Mouse (Mus musculus): ENCODE results near the gene Trit1.
"Not testable (repeated sequence)": the region's sequence is repeated elsewhere in the genome, so short reads cannot be mapped to it uniquely, and the experiment has no call there.

Gene Trit1

DNA sequence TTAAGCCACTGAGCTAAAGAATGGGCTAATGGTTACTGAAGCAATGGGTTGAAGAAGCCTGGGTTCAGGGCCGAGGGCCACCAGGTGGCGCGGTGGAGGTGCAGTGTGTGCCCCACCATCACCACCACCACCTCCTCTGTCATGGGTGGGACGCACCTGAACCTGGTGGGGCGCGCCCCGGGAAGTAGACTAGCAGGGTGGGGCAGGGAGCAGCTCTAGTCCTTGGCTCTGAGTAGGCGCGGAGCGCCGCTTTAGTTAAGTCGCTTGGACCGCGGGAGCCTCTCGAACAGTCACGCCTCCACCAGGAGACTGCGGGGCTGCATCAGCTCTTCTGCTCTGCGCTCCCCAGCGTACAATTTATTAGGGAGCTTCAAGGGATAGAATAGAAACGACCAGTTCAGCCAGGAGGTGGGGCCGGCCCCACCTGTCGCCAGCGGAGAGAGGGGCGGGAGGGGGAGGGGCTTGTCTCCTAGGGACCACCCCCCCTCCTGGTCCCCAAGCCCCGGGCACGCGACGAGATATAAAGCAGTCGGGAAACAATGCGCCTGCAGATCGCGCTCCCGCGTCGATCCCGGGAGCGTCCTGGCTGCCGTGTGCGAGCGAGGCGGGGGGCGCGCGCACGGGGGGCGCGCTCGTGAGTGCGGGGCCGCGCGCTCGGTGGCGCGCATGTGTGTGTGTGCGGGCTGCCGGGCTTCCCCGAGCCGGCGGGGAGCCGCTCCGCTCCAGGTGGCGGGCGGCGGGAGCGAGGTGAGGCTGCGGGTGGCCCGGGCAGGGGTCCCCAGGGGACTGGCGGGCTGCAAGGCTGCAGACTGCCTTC is 20.8 kb upstream of the Trit1 start, which contains the start of gene Mycl:
Gene Mycl, plus strand, starts transcription at position 249 of the 817 bp plus-strand sequence.
- in situ Hi-C loops (cut with MboI; ENCODE audit: low pct_unique_long_range_greater_than_20kb in 1 of 2, low sequenced_read_pairs in 2 of 2, unreplicated experiment in 1 of 2) = loop anchor here in 1 of 2 experiments (5.0 kb wide), 1 partner anchor 87 kb away; no protein-coding TSS in a partner anchor

GRCm38 (mm10) chr4:122996221-122996617 is 20.2 kb upstream of the Trit1 start:
- in situ Hi-C loops (cut with MboI; ENCODE audit: low pct_unique_long_range_greater_than_20kb in 1 of 2, low sequenced_read_pairs in 2 of 2, unreplicated experiment in 1 of 2) = loop anchor here in 1 of 2 experiments (5.0 kb wide), 1 partner anchor 86 kb away; no protein-coding TSS in a partner anchor

GRCm38 (mm10) chr4:122996618-122997381 is 19.6 kb upstream of the Trit1 start:
- in situ Hi-C loops (cut with MboI; ENCODE audit: low pct_unique_long_range_greater_than_20kb in 1 of 2, low sequenced_read_pairs in 2 of 2, unreplicated experiment in 1 of 2) = loop anchor here in 1 of 2 experiments (5.0 kb wide), 1 partner anchor 86 kb away; no protein-coding TSS in a partner anchor

GRCm38 (mm10) chr4:122998537-122999262 is 17.7 kb upstream of the Trit1 start:
- in situ Hi-C loops (cut with MboI; ENCODE audit: low pct_unique_long_range_greater_than_20kb in 1 of 2, low sequenced_read_pairs in 2 of 2, unreplicated experiment in 1 of 2) = loop anchor here in 1 of 2 experiments (5.0 kb wide), 1 partner anchor 84 kb away; no protein-coding TSS in a partner anchor

- in situ Hi-C loops (cut with MboI; ENCODE audit: low pct_unique_long_range_greater_than_20kb in 1 of 2, low sequenced_read_pairs in 2 of 2, unreplicated experiment in 1 of 2) = loop anchor here in 1 of 2 experiments (5.0 kb wide), 1 partner anchor 83 kb away; no protein-coding TSS in a partner anchor
These were observed 17.1 kb upstream of the Trit1 start for GRCm38 (mm10) chr4:122999263-122999691.

DNA sequence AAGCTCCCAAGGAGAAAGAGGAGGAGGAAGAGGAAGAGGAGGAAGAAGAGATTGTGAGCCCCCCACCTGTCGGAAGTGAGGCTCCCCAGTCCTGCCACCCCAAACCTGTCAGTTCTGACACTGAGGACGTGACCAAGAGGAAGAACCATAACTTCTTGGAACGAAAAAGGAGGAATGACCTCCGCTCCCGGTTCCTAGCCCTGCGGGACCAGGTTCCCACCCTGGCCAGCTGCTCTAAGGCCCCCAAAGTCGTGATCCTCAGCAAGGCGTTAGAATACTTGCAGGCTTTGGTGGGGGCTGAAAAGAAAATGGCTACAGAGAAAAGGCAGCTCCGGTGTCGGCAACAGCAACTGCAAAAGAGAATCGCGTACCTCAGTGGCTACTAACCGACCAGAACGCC is 16.3 kb upstream of the Trit1 start:
- in situ Hi-C loops (cut with MboI; ENCODE audit: low pct_unique_long_range_greater_than_20kb in 1 of 2, low sequenced_read_pairs in 2 of 2, unreplicated experiment in 1 of 2) = no loop called here

- in situ Hi-C loops (cut with MboI; ENCODE audit: low pct_unique_long_range_greater_than_20kb in 1 of 2, low sequenced_read_pairs in 2 of 2, unreplicated experiment in 1 of 2) = no loop called here
These were observed 15.6 kb upstream of the Trit1 start for GRCm38 (mm10) chr4:123000617-123001342.

DNA sequence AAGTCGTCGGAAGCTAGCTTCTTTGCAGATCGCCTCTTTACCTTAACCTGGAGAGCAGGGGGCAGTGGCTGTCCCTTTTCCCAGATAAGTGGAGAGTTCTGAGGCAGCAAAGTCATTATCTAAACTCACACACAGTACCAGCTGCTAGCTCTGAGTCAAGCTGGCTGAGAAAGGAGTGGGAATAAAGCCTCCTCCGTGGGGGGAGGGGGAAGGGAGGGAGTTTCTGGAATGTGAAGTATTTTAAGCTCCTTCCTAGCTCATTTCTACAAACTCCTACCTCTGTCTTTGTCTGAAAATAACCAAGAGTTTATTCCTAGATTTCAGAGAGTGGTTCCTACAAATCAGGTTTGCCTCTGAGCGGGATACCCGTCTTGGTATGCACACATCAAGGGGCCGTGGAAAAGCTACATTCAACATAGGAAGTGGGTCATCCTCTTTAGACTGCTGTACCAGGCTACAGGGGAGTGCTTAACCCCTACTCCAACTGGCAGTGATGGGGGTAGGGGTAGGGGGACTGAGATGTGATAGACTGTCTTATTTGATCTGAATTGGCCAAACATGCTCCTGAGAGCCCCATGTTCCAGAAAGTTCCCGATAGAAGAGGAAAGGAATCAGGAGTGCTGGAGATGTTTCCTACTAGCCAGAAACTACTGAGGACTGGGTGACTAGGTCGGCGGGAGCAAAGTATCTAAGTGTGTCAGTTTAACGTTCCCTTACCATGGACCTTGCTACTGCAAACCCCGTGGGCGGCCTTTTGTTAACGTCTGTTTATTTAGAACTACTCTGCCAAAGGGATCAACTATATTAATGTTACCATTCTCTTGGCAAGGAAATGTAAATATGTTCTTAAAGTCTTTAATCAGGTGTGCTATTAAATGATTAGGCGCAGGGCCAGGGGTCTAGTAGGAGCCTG is 11.1 kb upstream of the Trit1 start:
- in situ Hi-C loops (cut with MboI; ENCODE audit: low pct_unique_long_range_greater_than_20kb in 1 of 2, low sequenced_read_pairs in 2 of 2, unreplicated experiment in 1 of 2) = no loop called here

- in situ Hi-C loops (cut with MboI; ENCODE audit: low pct_unique_long_range_greater_than_20kb in 1 of 2, low sequenced_read_pairs in 2 of 2, unreplicated experiment in 1 of 2) = not testable (repeated sequence)
These were observed 3.9 kb upstream of the Trit1 start for GRCm38 (mm10) chr4:123012501-123012900.

- in situ Hi-C loops (cut with MboI; ENCODE audit: low pct_unique_long_range_greater_than_20kb in 1 of 2, low sequenced_read_pairs in 2 of 2, unreplicated experiment in 1 of 2) = no loop called here
These were observed 3.0 kb upstream of the Trit1 start for GRCm38 (mm10) chr4:123013346-123013945.

DNA sequence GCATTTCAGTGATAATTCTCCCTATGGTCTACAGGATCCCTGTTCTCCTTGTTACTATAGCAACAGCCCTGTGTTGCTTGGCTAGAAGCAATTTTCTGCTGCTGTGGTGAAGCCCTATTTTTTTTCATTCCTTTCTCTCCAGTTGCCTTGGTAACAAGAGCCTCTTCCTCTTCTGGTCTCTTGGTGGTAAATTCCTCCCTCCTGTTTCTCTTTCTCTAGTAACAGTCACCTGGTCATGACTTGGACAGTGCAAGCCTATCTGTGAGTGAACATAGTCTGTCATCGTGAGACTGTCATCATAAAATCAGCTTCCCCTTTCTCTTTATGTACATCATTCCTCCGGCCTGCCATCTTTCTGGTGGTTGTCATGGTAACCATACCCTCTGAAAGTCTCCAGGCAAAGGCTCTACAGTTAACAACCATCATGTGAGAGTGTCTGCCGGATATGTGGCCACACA is 2.4 kb upstream of the Trit1 start:
- in situ Hi-C loops (cut with MboI; ENCODE audit: low pct_unique_long_range_greater_than_20kb in 1 of 2, low sequenced_read_pairs in 2 of 2, unreplicated experiment in 1 of 2) = no loop called here

GRCm38 (mm10) chr4:123014501-123015282 is 1.7 kb upstream of the Trit1 start:
- in situ Hi-C loops (cut with MboI; ENCODE audit: low pct_unique_long_range_greater_than_20kb in 1 of 2, low sequenced_read_pairs in 2 of 2, unreplicated experiment in 1 of 2) = no loop called here

DNA sequence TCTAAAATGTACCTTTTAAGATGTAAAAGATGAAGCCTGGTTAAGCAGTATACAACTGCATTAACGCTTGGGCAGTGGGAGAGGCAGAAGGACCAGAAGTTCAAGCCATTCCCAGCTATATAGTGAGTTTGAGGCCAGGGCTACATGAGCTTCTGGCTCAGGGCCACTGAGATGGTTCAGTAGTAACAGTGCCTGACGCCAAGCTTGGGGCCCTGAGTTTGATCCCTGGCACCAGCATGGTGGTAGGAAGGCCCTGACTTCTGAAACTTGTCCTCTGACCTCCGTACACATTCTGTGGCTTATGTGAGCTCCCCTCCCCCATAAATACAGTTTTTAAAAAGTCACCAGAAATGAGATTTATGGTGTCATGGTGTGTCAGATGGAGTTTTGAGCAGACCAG is 5.2 kb downstream of the Trit1 start:
- in situ Hi-C loops (cut with MboI; ENCODE audit: low pct_unique_long_range_greater_than_20kb in 1 of 2, low sequenced_read_pairs in 2 of 2, unreplicated experiment in 1 of 2) = no loop called here

GRCm38 (mm10) chr4:123022896-123023295 is 6.5 kb downstream of the Trit1 start:
- in situ Hi-C loops (cut with MboI; ENCODE audit: low pct_unique_long_range_greater_than_20kb in 1 of 2, low sequenced_read_pairs in 2 of 2, unreplicated experiment in 1 of 2) = no loop called here

DNA sequence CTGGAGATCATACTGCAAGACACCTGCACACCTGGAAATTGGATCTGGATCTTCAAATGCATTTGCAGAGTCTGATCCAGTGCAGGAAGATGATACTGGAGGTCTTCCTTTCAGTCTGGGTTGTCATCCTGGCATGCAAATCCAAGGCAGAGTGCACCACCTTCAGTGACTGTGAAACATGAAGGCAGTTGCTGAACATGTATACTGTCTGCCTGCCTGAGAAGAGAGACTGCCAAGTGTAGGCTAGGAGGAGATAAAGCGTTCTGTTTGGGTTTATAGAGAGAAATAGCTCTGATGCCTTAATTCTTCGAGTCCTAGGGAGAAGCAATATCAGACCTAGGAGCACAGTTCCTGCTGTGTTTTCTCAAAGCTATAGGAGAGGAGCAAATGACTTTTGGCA is 9.0 kb downstream of the Trit1 start:
- in situ Hi-C loops (cut with MboI; ENCODE audit: low pct_unique_long_range_greater_than_20kb in 1 of 2, low sequenced_read_pairs in 2 of 2, unreplicated experiment in 1 of 2) = no loop called here

DNA sequence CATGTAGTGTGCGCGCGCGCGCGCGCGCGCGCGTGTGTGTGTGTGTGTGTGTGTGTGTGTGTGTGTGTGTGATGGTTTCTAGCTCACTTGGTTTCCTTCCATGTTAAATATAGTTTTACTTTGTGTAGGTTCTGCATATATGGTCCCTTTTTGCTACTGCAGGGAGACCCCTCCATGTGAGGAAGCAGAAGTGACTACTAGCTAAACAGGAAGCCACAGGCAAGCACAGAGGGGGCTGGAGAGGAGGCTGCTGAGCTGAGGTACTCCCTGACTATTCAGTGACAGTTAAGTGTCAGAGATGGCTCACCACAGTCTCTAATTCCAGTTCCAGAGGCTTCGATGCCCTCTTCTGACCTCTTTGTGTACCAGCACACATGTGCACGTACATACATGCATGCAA is 9.8 kb downstream of the Trit1 start:
- in situ Hi-C loops (cut with MboI; ENCODE audit: low pct_unique_long_range_greater_than_20kb in 1 of 2, low sequenced_read_pairs in 2 of 2, unreplicated experiment in 1 of 2) = no loop called here
